Mouse (Mus musculus) olfactory bulb, adult 2 months (tissue): ENCODE measurements around the gene Syde1.

Experiments
- CTCF ChIP-seq: fragments of 200-500 bp; IDR thresholded peaks from 2 replicates; pipeline ENCODE4 v1.5.1; 2012; ENCODE audit warnings: low read depth, mild to moderate bottlenecking, low read length, moderate library complexity; ENCODE audit not compliant: insufficient read depth
- POLR2A ChIP-seq: fragments of 200-500 bp; IDR thresholded peaks from 2 replicates; pipeline ENCODE4 v1.6.1; 2012; ENCODE audit warnings: mild to moderate bottlenecking, low read depth, low read length, moderate library complexity; ENCODE audit not compliant: insufficient read depth

DNA sequence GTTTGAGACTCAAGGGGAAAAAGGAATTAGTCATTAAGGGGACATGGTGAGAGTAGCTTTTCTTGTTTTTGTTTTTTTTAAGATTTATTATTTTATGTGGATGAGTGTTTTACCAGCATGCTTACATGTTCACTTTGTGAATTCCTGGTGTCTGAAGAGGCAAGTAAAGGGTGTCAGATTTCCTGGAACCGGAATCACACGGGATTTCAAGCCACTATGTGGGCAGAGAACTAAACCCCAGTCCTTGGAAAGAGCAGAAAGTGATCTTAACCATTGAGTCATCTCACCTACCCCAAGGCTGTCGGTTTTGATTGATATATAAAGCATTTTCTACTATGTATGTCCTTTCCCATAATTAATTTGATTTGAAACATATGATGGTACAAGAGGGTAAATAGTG, 22.1 kb downstream of the Syde1 start:
- no peak for TF ChIP-seq CTCF
- no peak for TF ChIP-seq POLR2A
